8 mouse cellular contexts compared by ENCODE assay signal in the genomic region with DNA sequence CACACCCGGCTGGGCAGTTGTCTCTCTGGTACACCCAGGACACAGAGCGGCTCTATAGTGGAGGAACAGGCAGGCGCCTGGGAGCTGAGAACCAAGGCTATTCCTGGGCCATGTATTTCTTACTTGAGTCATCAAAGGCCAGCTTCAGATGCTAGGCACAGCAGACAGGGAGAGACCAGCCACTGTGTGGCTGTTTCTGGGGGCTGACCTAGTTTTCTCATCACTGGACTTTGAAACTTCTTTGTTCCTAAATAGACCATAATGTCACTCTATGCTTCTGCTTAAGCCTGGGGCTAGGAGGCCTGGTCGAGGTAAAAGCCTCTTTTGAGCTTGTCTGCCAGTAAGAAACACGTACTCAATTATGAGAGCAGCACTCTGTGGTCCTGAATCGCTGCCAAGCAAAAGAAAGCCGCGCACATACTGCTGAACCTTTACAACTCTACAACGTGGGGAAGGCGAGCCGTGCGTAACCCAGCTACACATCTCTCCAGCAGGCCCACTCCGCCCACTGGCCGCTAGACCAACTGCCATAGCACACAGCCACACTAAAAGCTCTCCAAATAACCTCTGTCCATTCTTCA.
DNase-seq lines count a peak whose midpoint lies in the region; ATAC-seq and TF ChIP-seq lines count a peak whose summit lies in the region.

No protein-coding gene starts in this region.

- H3K36me3 ChIP-seq in heart, embryonic 14.5 days (ENCODE audit: control insufficient read depth, insufficient read depth, low read length): peaks cover 12% of the 10 kb centered on the region; the same call in 1 of the 2 replicates
- H3K36me3 ChIP-seq in liver, embryonic 11.5 days (ENCODE audit: control insufficient read depth, insufficient read depth, low read length): no peaks in the 10 kb centered on the region

- 41% methylated on average over 14 of the region's 14 CpGs for WGBS in cerebellum, adult 2 months
- WGBS in heart, embryonic 14.5 days: 29% methylated on average over 14 of the region's 14 CpGs
- 80% methylated on average over 14 of the region's 14 CpGs for WGBS in liver, embryonic 11.5 days

- TF ChIP-seq POLR2A in cerebellum, adult 2 months (IDR thresholded peaks at IDR 0.05; ENCODE audit: borderline replicate concordance, insufficient read depth, low read length): no peak

- H3K27me3 ChIP-seq in cerebellum, adult 2 months (ENCODE audit: control insufficient read depth, insufficient read depth, low read length): no peaks in the 10 kb centered on the region
- no peaks in the 10 kb centered on the region for H3K27me3 ChIP-seq in heart, embryonic 14.5 days (ENCODE audit: control insufficient read depth, insufficient read depth, low read length)
- no peaks in the 10 kb centered on the region for H3K27me3 ChIP-seq in liver, embryonic 11.5 days (replicated peaks; ENCODE audit: control insufficient read depth, insufficient read depth, low read length)

- H3K27ac ChIP-seq in cerebellum, adult 2 months (ENCODE audit: insufficient read depth, low read length): no peak overlapping the region; the same call in 1 of the 2 replicates
- peak overlapping the region; percentile 85 to 90 for H3K27ac ChIP-seq in heart, embryonic 14.5 days (replicated peaks in 1 of 2; ENCODE audit: control insufficient read depth in 1 of 2, insufficient read depth in 1 of 2, low read depth in 2 of 2, low read length in 2 of 2)
- H3K27ac ChIP-seq in liver, embryonic 11.5 days (ENCODE audit: low read depth, low read length): no peak overlapping the region

- ATAC-seq in heart, embryonic 14.5 days (ENCODE audit: insufficient number of reproducible peaks, insufficient read depth, low FRiP score, low read depth): peak; percentile 70; the same call in 1 of the 2 replicates
- ATAC-seq in liver, embryonic 11.5 days (replicated peaks; ENCODE audit: low FRiP score): no peak

- DNase-seq in gastrocnemius, adult 8-10 months (ENCODE audit: low spot score in 2 of 2): peak; percentile 9 to 18
- DNase-seq in gastrocnemius, postnatal 25 days: no peak
- DNase-seq in cerebellum, adult 2 months: peak; percentile 50 to 55
- peak; percentile 12 to 49 for DNase-seq in layer of hippocampus, postnatal 10 days (ENCODE audit: low spot score in 2 of 2)
- peak; percentile 56 to 78 for DNase-seq in lung, postnatal 4 days
- peak; percentile 48 for DNase-seq in testis, postnatal 10 days (ENCODE audit: low spot score)
- DNase-seq in liver, embryonic 11.5 days (ENCODE audit: low spot score): no peak

- H3K9ac ChIP-seq in heart, embryonic 14.5 days (ENCODE audit: low read length): peak overlapping the region; percentile 55
- no peak overlapping the region for H3K9ac ChIP-seq in liver, embryonic 11.5 days (ENCODE audit: low read depth, low read length)

- TF ChIP-seq CTCF in cerebellum, adult 2 months (IDR thresholded peaks at IDR 0.05; ENCODE audit: borderline replicate concordance, insufficient read depth, low read depth, low read length): no peak

- H3K4me1 ChIP-seq in cerebellum, adult 2 months (ENCODE audit: control insufficient read depth, insufficient read depth, low read length): peaks cover 22% of the 10 kb centered on the region
- H3K4me1 ChIP-seq in heart, embryonic 14.5 days (ENCODE audit: control insufficient read depth in 2 of 2, insufficient read depth in 2 of 2, low read length in 2 of 2): peaks cover 36 to 49% of the 10 kb centered on the region in 2 experiments
- no peaks in the 10 kb centered on the region for H3K4me1 ChIP-seq in liver, embryonic 11.5 days (replicated peaks; ENCODE audit: control insufficient read depth, insufficient read depth, low read length)

- H3K4me3 ChIP-seq in cerebellum, adult 2 months (replicated peaks; ENCODE audit: insufficient read depth, low read depth, low read length): no peak overlapping the region
- no peak overlapping the region for H3K4me3 ChIP-seq in heart, embryonic 14.5 days (ENCODE audit: control insufficient read depth in 1 of 2, insufficient read depth in 1 of 2, low read depth in 1 of 2, low read length in 2 of 2)
- H3K4me3 ChIP-seq in liver, embryonic 11.5 days (ENCODE audit: low read depth, low read length): no peak overlapping the region

- H3K4me2 ChIP-seq in heart, embryonic 14.5 days (ENCODE audit: low read length): 0 out of 2 replicates have a peak overlapping the region, but pooled peaks have one; percentile 18
- no peak overlapping the region for H3K4me2 ChIP-seq in liver, embryonic 11.5 days

- no peaks in the 10 kb centered on the region for H3K9me3 ChIP-seq in heart, embryonic 14.5 days (ENCODE audit: control insufficient read depth, low read length)
- H3K9me3 ChIP-seq in liver, embryonic 11.5 days (ENCODE audit: control insufficient read depth, low read length): no peaks in the 10 kb centered on the region

Comparison
In these comparisons a context has a peak if more than half of its experiments do, and no peak if none do; other contexts are left out.
1. DNase-seq: peak in gastrocnemius, adult 8-10 months (2 of 2), cerebellum, adult 2 months (2 of 2), layer of hippocampus, postnatal 10 days (2 of 2), lung, postnatal 4 days (2 of 2) and testis, postnatal 10 days (single experiment); none in gastrocnemius, postnatal 25 days (single experiment) and liver, embryonic 11.5 days (single experiment).
2. H3K27ac ChIP-seq: peak in heart, embryonic 14.5 days (2 of 2); none in cerebellum, adult 2 months (single experiment) and liver, embryonic 11.5 days (single experiment).